Mouse (Mus musculus) bone marrow, adult 2 months (tissue): ENCODE data around the gene Fadd.

Experiments
- CTCF ChIP-seq: fragments of 200-500 bp; IDR thresholded peaks from 2 replicates; pipeline ENCODE4 v1.5.1; 2011; ENCODE audit warnings: low read length, control low read depth; ENCODE audit not compliant: control insufficient read depth, insufficient read depth
- POLR2A ChIP-seq: fragments of 200-500 bp; IDR thresholded peaks from 2 replicates; pipeline ENCODE4 v1.6.1; 2011; ENCODE audit warnings: low read depth, mild to moderate bottlenecking, control low read depth, low read length, borderline replicate concordance; ENCODE audit not compliant: control insufficient read depth

- TF ChIP-seq POLR2A (no peak), CTCF (no peak)
These were observed 30.1 kb upstream of the Fadd start for GRCm38 (mm10) chr7:144612351-144612750.
